Mouse (Mus musculus) heart, embryonic 11.5 days (tissue): ENCODE results near the gene Lrrc29. TPM values are rescaled to one million over a fixed set of nuclear protein-coding genes. Genes with fewer than 3 reads are reported as not detected.

Experiments
- ATAC-seq: fragments of 200-750 bp; cut with Nextera tagmentation; replicated peaks from 2 replicates; pipeline ENCODE4 v1.8.0; 2017; ENCODE audit warnings: moderate library complexity; ENCODE audit not compliant: insufficient number of reproducible peaks, low FRiP score, low TSS enrichment
- H3K27ac ChIP-seq: fragments of 300-500 bp; sonication (generic); 2 replicates; pipeline ENCODE4 v1.5.1; 2014; ENCODE audit warnings: mild to moderate bottlenecking, low read depth, low read length
- H3K27me3 ChIP-seq: fragments of 300-500 bp; sonication (generic); 2 replicates; pipeline ENCODE4 v1.6.1; 2014; ENCODE audit warnings: mild to moderate bottlenecking, low read length, mixed read lengths; ENCODE audit not compliant: control insufficient read depth, insufficient read depth
- H3K36me3 ChIP-seq: fragments of 300-500 bp; sonication (generic); 2 replicates; pipeline ENCODE4 v1.6.1; 2014; ENCODE audit warnings: mild to moderate bottlenecking, low read length, moderate library complexity, mixed read lengths; ENCODE audit not compliant: control insufficient read depth, insufficient read depth
- H3K4me1 ChIP-seq: fragments of 300-500 bp; sonication (generic); 2 replicates; pipeline ENCODE4 v1.6.1; 2014; ENCODE audit warnings: low read length; ENCODE audit not compliant: control insufficient read depth, insufficient read depth
- H3K4me2 ChIP-seq: fragments of 300-500 bp; sonication (generic); 2 replicates; pipeline ENCODE4 v1.6.1; 2014; ENCODE audit warnings: mild to moderate bottlenecking, moderate library complexity
- H3K4me3 ChIP-seq: fragments of 300-500 bp; sonication (generic); 2 replicates; pipeline ENCODE4 v1.5.1; 2014; ENCODE audit warnings: low read depth, low read length
- H3K9ac ChIP-seq: fragments of 300-500 bp; sonication (generic); 2 replicates; pipeline ENCODE4 v1.6.1; 2014; ENCODE audit warnings: mild to moderate bottlenecking, low read depth, low read length, moderate library complexity
- H3K9me3 ChIP-seq: fragments of 300-500 bp; sonication (generic); replicated peaks from 2 replicates; pipeline ENCODE4 v1.6.1; 2016; ENCODE audit warnings: low read length; ENCODE audit not compliant: control insufficient read depth
- WGBS: fragments of 180-500 bp; shearing (Covaris S2); extraction: QIAGEN DNeasy Blood & Tissue Kit; methylation state at CpG from one replicate; pipeline ENCODE4 v1.1.7; 2014; ENCODE audit not compliant: insufficient replicate concordance; 5-methylcytosine and 5-hydroxymethylcytosine counted together
- polyA plus RNA-seq: library from polyadenylated mRNA; unstranded; fragments of >200 nt; fragmentation: Nextera tagmentation; extraction: Ambion mirVana; gene quantifications from 2 replicates; pipeline ENCODE4 v1.2.1, GENCODE M21; 2014

The Lrrc29 gene
- polyA plus RNA-seq, 1 experiment from 2014 or later, result 1.3 TPM

- WGBS, result 78% methylated on average over 11 of the region's 11 CpGs
- Histone ChIP-seq H3K4me1 (peaks cover 2% of the 10 kb centered on the region; the same call in 1 of the 2 replicates), H3K27me3 (no peaks in the 10 kb centered on the region), H3K36me3 (peaks cover 16% of the 10 kb centered on the region), H3K4me2 (no peak overlapping the region), H3K9me3 (no peaks in the 10 kb centered on the region), H3K9ac (no peak overlapping the region), H3K27ac (no peak overlapping the region), H3K4me3 (no peak overlapping the region)
- ATAC-seq, result no peak
These were observed 7.4 kb downstream of the Lrrc29 start for GRCm38 (mm10) chr8:105318662-105319190.

GRCm38 (mm10) chr8:105317941-105318340 lies 8.1 kb downstream of the Lrrc29 start:
- Histone ChIP-seq H3K9me3 (no peaks in the 10 kb centered on the region), H3K36me3 (peaks cover 18% of the 10 kb centered on the region), H3K4me1 (peaks cover 4% of the 10 kb centered on the region; the same call in 1 of the 2 replicates), H3K4me2 (no peak overlapping the region), H3K4me3 (no peak overlapping the region), H3K27ac (no peak overlapping the region), H3K27me3 (no peaks in the 10 kb centered on the region), H3K9ac (no peak overlapping the region)
- no peak for ATAC-seq
- WGBS, result 80% methylated on average over 4 of the region's 4 CpGs

- H3K4me3 ChIP-seq, result no peak overlapping the region
- 90% methylated on average over 18 of the region's 18 CpGs for WGBS
- H3K27me3 ChIP-seq, result no peaks in the 10 kb centered on the region
- H3K9me3 ChIP-seq, result no peaks in the 10 kb centered on the region
- no peak for ATAC-seq
- peaks cover 28% of the 10 kb centered on the region for H3K36me3 ChIP-seq
- no peak overlapping the region for H3K9ac ChIP-seq
- H3K4me1 ChIP-seq, result peaks cover 4% of the 10 kb centered on the region; the same call in 1 of the 2 replicates
- H3K27ac ChIP-seq, result no peak overlapping the region
- H3K4me2 ChIP-seq, result no peak overlapping the region
These were observed 10.9 kb downstream of the Lrrc29 start for GRCm38 (mm10) chr8:105315073-105315769.

- no peak overlapping the region for H3K9ac ChIP-seq
- no peaks in the 10 kb centered on the region for H3K27me3 ChIP-seq
- no peak overlapping the region for H3K4me2 ChIP-seq
- 61% methylated on average over 9 of the region's 9 CpGs for WGBS
- H3K27ac ChIP-seq, result no peak overlapping the region
- no peaks in the 10 kb centered on the region for H3K9me3 ChIP-seq
- peaks cover 4% of the 10 kb centered on the region; the same call in 1 of the 2 replicates for H3K4me1 ChIP-seq
- ATAC-seq, result no peak
- H3K4me3 ChIP-seq, result no peak overlapping the region
- peaks cover 26% of the 10 kb centered on the region for H3K36me3 ChIP-seq
These were observed 12.3 kb downstream of the Lrrc29 start for GRCm38 (mm10) chr8:105313622-105314402.

- Histone ChIP-seq H3K4me1 (peaks cover 4% of the 10 kb centered on the region; the same call in 1 of the 2 replicates), H3K27me3 (no peaks in the 10 kb centered on the region), H3K9ac (no peak overlapping the region), H3K4me2 (no peak overlapping the region), H3K36me3 (peaks cover 27% of the 10 kb centered on the region), H3K9me3 (no peaks in the 10 kb centered on the region), H3K4me3 (no peak overlapping the region), H3K27ac (no peak overlapping the region)
- 80% methylated on average over 8 of the region's 8 CpGs for WGBS
- 0 out of 2 replicates have a peak, but pooled peaks have one; percentile 9 for ATAC-seq
These were observed 13.1 kb downstream of the Lrrc29 start for GRCm38 (mm10) chr8:105312891-105313481.

- 61% methylated on average over 1 of the region's 1 CpGs for WGBS
- H3K27ac ChIP-seq, result no peak overlapping the region
- peaks cover 25% of the 10 kb centered on the region for H3K36me3 ChIP-seq
These were observed 14.4 kb downstream of the Lrrc29 start for GRCm38 (mm10) chr8:105311718-105312117.

GRCm38 (mm10) chr8:105310118-105310517 lies 16.0 kb downstream of the Lrrc29 start:
- H3K4me2 ChIP-seq, result no peak overlapping the region
- no peaks in the 10 kb centered on the region for H3K9me3 ChIP-seq
- WGBS, result 86% methylated on average over 8 of the region's 8 CpGs
- no peak for ATAC-seq
- peaks cover 17% of the 10 kb centered on the region for H3K4me1 ChIP-seq
- no peak overlapping the region for H3K9ac ChIP-seq
- H3K27me3 ChIP-seq, result no peaks in the 10 kb centered on the region
- H3K4me3 ChIP-seq, result no peak overlapping the region
- H3K36me3 ChIP-seq, result peaks cover 18% of the 10 kb centered on the region
- H3K27ac ChIP-seq, result no peak overlapping the region

More at GRCm38 (mm10) chr8:105311718-105312117, 14.4 kb downstream of the Lrrc29 start:
- H3K4me1 ChIP-seq, result peaks cover 4% of the 10 kb centered on the region; the same call in 1 of the 2 replicates
- no peak overlapping the region for H3K9ac ChIP-seq
- no peaks in the 10 kb centered on the region for H3K9me3 ChIP-seq
- no peaks in the 10 kb centered on the region for H3K27me3 ChIP-seq
- no peak for ATAC-seq
- no peak overlapping the region for H3K4me2 ChIP-seq
- no peak overlapping the region for H3K4me3 ChIP-seq

- Histone ChIP-seq H3K27me3 (no peaks in the 10 kb centered on the region), H3K4me2 (no peak overlapping the region), H3K36me3 (peaks cover 14% of the 10 kb centered on the region), H3K4me3 (no peak overlapping the region), H3K9me3 (no peaks in the 10 kb centered on the region), H3K9ac (no peak overlapping the region), H3K27ac (no peak overlapping the region), H3K4me1 (peaks cover 24% of the 10 kb centered on the region)
- WGBS, result 84% methylated on average over 15 of the region's 15 CpGs
- ATAC-seq, result no peak
These were observed 16.8 kb downstream of the Lrrc29 start for GRCm38 (mm10) chr8:105309142-105309847.
